Mouse (Mus musculus): ENCODE measurements around the gene Trem2.
"Not testable (repeated sequence)": the region's sequence is repeated elsewhere in the genome, so short reads cannot be mapped to it uniquely, and the experiment has no call there.

The Trem2 gene

GRCm38 (mm10) chr17:48350681-48351193 is 4.5 kb downstream of the Trem2 start:
- CTCF ChIA-PET: no interaction called here

- CTCF ChIA-PET: not testable (repeated sequence)
Measured at GRCm38 (mm10) chr17:48352976-48353375, 6.8 kb downstream of the Trem2 start.

- CTCF ChIA-PET: no interaction called here
Measured at GRCm38 (mm10) chr17:48355822-48356221, 9.6 kb downstream of the Trem2 start.

GRCm38 (mm10) chr17:48357892-48358291 is 11.7 kb downstream of the Trem2 start:
- CTCF ChIA-PET: interaction anchor here (0.7 kb wide), 1 partner anchor 73 kb away, joined by 4 read pairs; no protein-coding TSS in a partner anchor

- CTCF ChIA-PET: no interaction called here
Measured at GRCm38 (mm10) chr17:48359616-48360015, 13.4 kb downstream of the Trem2 start, which contains the start of gene Treml1. Gene Treml1 (plus strand): TSS chr17:48359916.

- CTCF ChIA-PET: interaction anchor here (0.6 to 0.7 kb wide), 2 partner anchors 8 to 9 kb away, joined by 4 to 5 read pairs; no protein-coding TSS in a partner anchor
Measured at GRCm38 (mm10) chr17:48360462-48360861, 14.3 kb downstream of the Trem2 start.

- CTCF ChIA-PET: no interaction called here
Measured at GRCm38 (mm10) chr17:48362346-48362745, 16.1 kb downstream of the Trem2 start.

GRCm38 (mm10) chr17:48362966-48363365 is 16.8 kb downstream of the Trem2 start:
- CTCF ChIA-PET: no interaction called here

- CTCF ChIA-PET: no interaction called here
Measured at GRCm38 (mm10) chr17:48363421-48363965, 17.3 kb downstream of the Trem2 start.

- CTCF ChIA-PET: no interaction called here
Measured at GRCm38 (mm10) chr17:48365511-48366155, 19.4 kb downstream of the Trem2 start.

- CTCF ChIA-PET: no interaction called here
Measured at GRCm38 (mm10) chr17:48366806-48367205, 20.6 kb downstream of the Trem2 start.

- CTCF ChIA-PET: no interaction called here
Measured at GRCm38 (mm10) chr17:48371621-48372020, 25.4 kb downstream of the Trem2 start.

- CTCF ChIA-PET: no interaction called here
Measured at GRCm38 (mm10) chr17:48372987-48373386, 26.8 kb downstream of the Trem2 start.

- CTCF ChIA-PET: no interaction called here
Measured at GRCm38 (mm10) chr17:48376102-48376501, 29.9 kb downstream of the Trem2 start.

GRCm38 (mm10) chr17:48379050-48379449 is 32.8 kb downstream of the Trem2 start:
- CTCF ChIA-PET: no interaction called here

- CTCF ChIA-PET: no interaction called here
Measured at GRCm38 (mm10) chr17:48385786-48386461, 39.7 kb downstream of the Trem2 start.

- CTCF ChIA-PET: no interaction called here
Measured at GRCm38 (mm10) chr17:48388666-48389065, 42.5 kb downstream of the Trem2 start.

GRCm38 (mm10) chr17:48389442-48389841 is 43.2 kb downstream of the Trem2 start:
- CTCF ChIA-PET: no interaction called here

- CTCF ChIA-PET: no interaction called here
Measured at GRCm38 (mm10) chr17:48391446-48391845, 45.2 kb downstream of the Trem2 start.

GRCm38 (mm10) chr17:48392616-48393015 is 46.4 kb downstream of the Trem2 start:
- CTCF ChIA-PET: no interaction called here

- CTCF ChIA-PET: no interaction called here
Measured at GRCm38 (mm10) chr17:48401710-48402109, 55.5 kb downstream of the Trem2 start.

GRCm38 (mm10) chr17:48402751-48403150 is 56.5 kb downstream of the Trem2 start:
- CTCF ChIA-PET: no interaction called here
